Mouse (Mus musculus): ENCODE data around the gene Crmp1.

DNA sequence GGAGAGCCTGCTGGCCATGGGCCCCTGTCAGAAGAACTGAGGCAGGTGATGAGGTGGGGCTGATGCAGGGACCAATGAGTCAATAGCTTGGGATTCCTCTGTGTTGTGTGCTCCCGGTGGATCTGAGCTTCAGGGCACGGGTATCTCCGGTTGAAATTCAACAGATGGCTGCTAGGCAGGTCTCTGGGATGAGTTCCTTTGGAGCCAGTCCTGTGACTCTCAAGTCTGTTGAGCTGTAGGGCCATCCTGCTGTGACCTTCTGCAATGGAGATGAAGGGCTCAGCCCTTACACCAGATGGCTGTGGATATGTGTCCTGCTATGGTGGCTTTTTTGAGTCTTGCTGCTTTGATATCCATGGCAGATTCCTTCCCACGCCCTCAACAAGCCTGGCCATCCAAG, 5.7 kb downstream of the Crmp1 start:
- TF ChIP-seq POLR2A (IDR thresholded peaks at IDR 0.05; ENCODE audit: extremely low read depth, insufficient read depth, low read length) (no peak), CTCF (IDR thresholded peaks at IDR 0.05; ENCODE audit: low read depth, low read length) (no peak)
